Mouse (Mus musculus) adrenal gland, adult 10 weeks (tissue): ENCODE measurements around the gene Cdkn1b. TPM values are rescaled to one million over a fixed set of nuclear protein-coding genes. Genes with fewer than 3 reads are reported as not detected.

Source experiments
- polyA plus RNA-seq: library from polyadenylated mRNA; stranded (reverse); fragments of 350-450 nt; fragmentation: Illumina TruSeq; extraction: RNeasy Lipid Tissue Mini Kit (QIAGEN cat#74804); gene quantifications from one replicate; pipeline ENCODE4 v1.2.3, GENCODE M21; 2014; ENCODE audit warnings: low read depth, low replicate concordance

Cdkn1b gene
- polyA plus RNA-seq, result 76.9 TPM

GRCm38 (mm10) chr6:134920190-134921013 is at the start of gene Cdkn1b:
Cdkn1b (plus strand) TSS chr6:134920401.

DNA sequence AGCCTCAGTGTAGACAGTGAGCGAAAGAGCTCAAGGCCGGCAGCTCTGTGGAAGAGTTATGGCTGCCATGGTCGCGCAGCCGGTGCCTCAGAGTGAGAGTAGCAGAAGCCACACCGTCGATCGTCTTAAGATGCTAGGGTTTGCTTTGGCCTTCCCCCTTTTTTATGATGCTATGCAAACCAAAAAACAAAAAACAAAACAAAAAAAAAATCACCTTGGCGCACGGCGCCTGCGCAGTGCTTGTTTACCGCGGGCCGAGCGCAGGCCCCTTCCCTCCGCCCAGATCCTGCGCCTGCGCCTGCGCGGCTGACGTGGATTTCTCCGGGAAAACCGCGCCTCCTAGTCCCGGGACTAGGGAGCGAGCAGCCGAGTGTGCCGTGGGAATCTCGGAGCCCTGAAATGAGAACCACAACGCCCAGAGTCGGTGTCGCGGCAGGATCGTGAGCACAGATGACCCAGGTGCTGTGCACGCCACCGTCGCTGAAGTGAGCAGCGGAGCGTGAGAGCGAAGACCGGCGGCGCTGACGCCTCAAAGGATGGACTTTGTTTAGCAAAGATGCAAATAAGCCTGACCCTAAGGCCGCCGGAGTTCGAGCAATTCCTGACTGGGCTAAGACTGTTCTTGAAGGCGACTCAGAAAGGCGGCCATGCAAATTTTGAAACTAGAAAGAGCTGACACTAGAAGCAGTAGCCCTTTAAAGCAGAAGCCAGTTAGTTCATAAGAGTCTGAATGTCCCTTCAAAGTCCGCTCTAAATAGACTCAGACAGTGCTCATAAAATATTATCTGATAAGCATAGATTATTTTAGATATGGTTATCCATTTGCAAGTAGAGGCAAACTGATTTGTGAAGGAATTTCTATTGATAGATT is 21.9 kb upstream of the Cdkn1b start, which contains the start of gene Gpr19:
TSS of gene Gpr19 (minus strand) at position 484 of the 871 bp plus-strand sequence.

Other genes starting within 250 kb of the Cdkn1b start
- gene Dusp16, start 127.8 kb upstream of the Cdkn1b start, polyA plus RNA-seq, result 70.5 TPM
- 46.7 TPM for gene Crebl2, start 90.2 kb upstream of the Cdkn1b start, polyA plus RNA-seq
- 2.7 TPM for gene Gpr19, start 21.8 kb upstream of the Cdkn1b start, polyA plus RNA-seq
- 8.7 TPM for gene Apold1, start 61.3 kb downstream of the Cdkn1b start, polyA plus RNA-seq
- gene Ddx47, start 91.2 kb downstream of the Cdkn1b start, polyA plus RNA-seq, result 175 TPM
- gene Gprc5a, start 145.2 kb downstream of the Cdkn1b start, polyA plus RNA-seq, result 0.29 TPM
- gene Gprc5d, start 197.9 kb downstream of the Cdkn1b start, polyA plus RNA-seq, result not detected